Mouse (Mus musculus): ENCODE results near the gene Hspd1. TPM values are rescaled to one million over a fixed set of nuclear protein-coding genes. Genes with fewer than 3 reads are reported as not detected.

Hspd1 gene
- total and polyA plus RNA-seq, 3 experiments: 306 to 885 (median 775) TPM

Other genes with a start within 250 kb of the Hspd1 start
- gene Ankrd44, start 161.9 kb downstream of the Hspd1 start, total RNA-seq (2012; rRNA removed): 1.9 and 2.3 TPM in 2 replicates
- gene Ankrd44, start 161.9 kb downstream of the Hspd1 start, polyA plus RNA-seq (2012; ENCODE audit: insufficient read depth in 1 of 2, insufficient read length in 2 of 2, low read depth in 1 of 2, low replicate concordance in 2 of 2, missing spikeins in 1 of 2): 1 to 10 TPM in 1 of 2 experiments, not detected in 1; 4.4 TPM
- gene Sf3b1, start 60.8 kb downstream of the Hspd1 start, total RNA-seq (2012; rRNA removed): 118 and 135 TPM in 2 replicates
- gene Sf3b1, start 60.8 kb downstream of the Hspd1 start, polyA plus RNA-seq (2012; ENCODE audit: insufficient read depth in 1 of 2, insufficient read length in 2 of 2, low read depth in 1 of 2, low replicate concordance in 2 of 2, missing spikeins in 1 of 2): 100 to 1,000 TPM; 111 to 167 TPM
- gene Coq10b, start 35.5 kb downstream of the Hspd1 start, total RNA-seq (2012; rRNA removed): 9.0 and 13.4 TPM in 2 replicates
- 10 to 100 TPM in 1 of 2 experiments, 1 to 10 TPM in 1; 9.8 to 84.6 TPM for gene Coq10b, start 35.5 kb downstream of the Hspd1 start, polyA plus RNA-seq (2012; ENCODE audit: insufficient read depth in 1 of 2, insufficient read length in 2 of 2, low read depth in 1 of 2, low replicate concordance in 2 of 2, missing spikeins in 1 of 2)
- gene Hspe1, start 111 bp downstream of the Hspd1 start, total RNA-seq (2012; rRNA removed): 883 and 942 TPM in 2 replicates
- 100 to 1,000 TPM in 1 of 2 experiments, not detected in 1; 752 TPM for gene Hspe1, start 111 bp downstream of the Hspd1 start, polyA plus RNA-seq (2012; ENCODE audit: insufficient read depth in 1 of 2, insufficient read length in 2 of 2, low read depth in 1 of 2, low replicate concordance in 2 of 2, missing spikeins in 1 of 2)
- gene Mob4, start 43.0 kb upstream of the Hspd1 start, total RNA-seq (2012; rRNA removed): 20.7 and 22.0 TPM in 2 replicates
- 10 to 100 TPM; 26.6 to 62.1 TPM for gene Mob4, start 43.0 kb upstream of the Hspd1 start, polyA plus RNA-seq (2012; ENCODE audit: insufficient read depth in 1 of 2, insufficient read length in 2 of 2, low read depth in 1 of 2, low replicate concordance in 2 of 2, missing spikeins in 1 of 2)
- gene Rftn2, start 138.5 kb upstream of the Hspd1 start, total RNA-seq (2012; rRNA removed): not detected in 2 replicates
- gene Rftn2, start 138.5 kb upstream of the Hspd1 start, polyA plus RNA-seq (2012; ENCODE audit: insufficient read depth in 1 of 2, insufficient read length in 2 of 2, low read depth in 1 of 2, low replicate concordance in 2 of 2, missing spikeins in 1 of 2): under 1 TPM in 1 of 2 experiments, not detected in 1; 0.01 TPM
- gene Mars2, start 148.9 kb upstream of the Hspd1 start, total RNA-seq (2012; rRNA removed): 6.6 and 7.6 TPM in 2 replicates
- gene Mars2, start 148.9 kb upstream of the Hspd1 start, polyA plus RNA-seq (2012; ENCODE audit: insufficient read depth in 1 of 2, insufficient read length in 2 of 2, low read depth in 1 of 2, low replicate concordance in 2 of 2, missing spikeins in 1 of 2): 10 to 100 TPM in 1 of 2 experiments, 1 to 10 TPM in 1; 6.0 to 12.8 TPM

All from MEL (cell line).